Mouse (Mus musculus): Measurements from ENCODE around the gene Flvcr1. TPM values are rescaled to one million over a fixed set of nuclear protein-coding genes. Genes with fewer than 3 reads are reported as not detected.

Gene Flvcr1
- polyA plus RNA-seq, 1 experiment = 5.7 TPM

DNA sequence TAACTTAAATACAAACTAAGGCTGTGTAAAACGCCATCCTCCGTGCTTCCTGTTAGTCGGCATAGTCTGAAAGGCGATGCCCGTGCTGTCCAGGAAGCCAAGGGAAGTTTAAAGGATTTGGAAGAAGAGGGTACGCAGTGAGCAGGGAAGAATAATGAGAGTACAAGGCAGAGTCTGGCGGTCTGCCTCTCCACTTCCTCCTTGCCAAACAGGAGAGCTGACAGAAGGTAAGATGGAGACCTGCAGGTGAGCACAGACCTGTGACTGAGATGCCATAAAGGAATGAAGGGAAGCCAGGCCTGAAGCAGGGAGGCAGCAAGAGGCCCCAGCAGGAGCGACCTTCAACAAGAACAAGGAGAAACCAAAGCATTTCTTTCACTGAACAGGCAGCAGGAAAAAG, 51.8 kb downstream of the Flvcr1 start:
- Histone ChIP-seq H3K27ac (ENCODE audit: control insufficient read depth, insufficient read depth, low read depth, low read length, poor library complexity) (no peak overlapping the region), H3K4me1 (ENCODE audit: control insufficient read depth, insufficient read depth, low read length) (no peaks in the 10 kb centered on the region), H3K4me3 (replicated peaks; ENCODE audit: control insufficient read depth, low read depth, low read length) (no peak overlapping the region)
- 82% methylated on average over 8 of the region's 8 CpGs for WGBS
- TF ChIP-seq POLR2A (IDR thresholded peaks at IDR 0.05; ENCODE audit: borderline replicate concordance, control insufficient read depth, low read depth, low read length) = no peak

DNA sequence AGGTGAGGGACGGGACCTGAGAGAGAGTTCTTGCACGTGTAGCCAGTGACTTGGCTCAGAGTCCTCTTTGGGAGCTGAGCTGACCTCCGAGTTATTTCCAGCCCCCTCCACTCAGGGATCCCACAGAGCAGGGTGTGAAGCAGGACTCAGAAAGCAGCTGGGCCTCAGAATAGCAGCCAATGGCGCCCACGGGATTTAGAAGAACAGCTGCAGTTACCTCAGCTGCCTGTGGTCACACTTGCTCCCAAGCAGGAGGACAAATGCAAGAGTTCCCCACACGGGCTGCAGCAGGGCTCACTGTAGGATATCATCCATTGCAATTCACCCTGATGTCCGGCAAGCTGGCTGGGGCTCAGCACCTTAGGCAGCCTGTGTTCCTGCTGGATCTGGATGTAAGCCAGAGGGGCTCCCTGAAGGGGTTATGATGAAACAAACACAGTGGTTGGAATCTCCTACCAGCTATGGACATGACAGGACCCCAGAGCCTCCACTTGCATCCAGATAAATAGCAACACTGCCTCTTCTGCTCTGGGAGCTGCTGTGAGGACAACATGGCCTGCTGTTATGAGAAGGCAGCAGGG, 53.3 kb downstream of the Flvcr1 start:
- Histone ChIP-seq H3K4me1 (ENCODE audit: control insufficient read depth, insufficient read depth, low read length) (no peaks in the 10 kb centered on the region), H3K27ac (ENCODE audit: control insufficient read depth, insufficient read depth, low read depth, low read length, poor library complexity) (no peak overlapping the region), H3K4me3 (replicated peaks; ENCODE audit: control insufficient read depth, low read depth, low read length) (no peak overlapping the region)
- TF ChIP-seq POLR2A (IDR thresholded peaks at IDR 0.05; ENCODE audit: borderline replicate concordance, control insufficient read depth, low read depth, low read length) = no peak
- no peak for TF ChIP-seq CTCF (IDR thresholded peaks at IDR 0.05; ENCODE audit: control insufficient read depth, insufficient read depth, low read length)
- WGBS = 70% methylated on average over 7 of the region's 7 CpGs

DNA sequence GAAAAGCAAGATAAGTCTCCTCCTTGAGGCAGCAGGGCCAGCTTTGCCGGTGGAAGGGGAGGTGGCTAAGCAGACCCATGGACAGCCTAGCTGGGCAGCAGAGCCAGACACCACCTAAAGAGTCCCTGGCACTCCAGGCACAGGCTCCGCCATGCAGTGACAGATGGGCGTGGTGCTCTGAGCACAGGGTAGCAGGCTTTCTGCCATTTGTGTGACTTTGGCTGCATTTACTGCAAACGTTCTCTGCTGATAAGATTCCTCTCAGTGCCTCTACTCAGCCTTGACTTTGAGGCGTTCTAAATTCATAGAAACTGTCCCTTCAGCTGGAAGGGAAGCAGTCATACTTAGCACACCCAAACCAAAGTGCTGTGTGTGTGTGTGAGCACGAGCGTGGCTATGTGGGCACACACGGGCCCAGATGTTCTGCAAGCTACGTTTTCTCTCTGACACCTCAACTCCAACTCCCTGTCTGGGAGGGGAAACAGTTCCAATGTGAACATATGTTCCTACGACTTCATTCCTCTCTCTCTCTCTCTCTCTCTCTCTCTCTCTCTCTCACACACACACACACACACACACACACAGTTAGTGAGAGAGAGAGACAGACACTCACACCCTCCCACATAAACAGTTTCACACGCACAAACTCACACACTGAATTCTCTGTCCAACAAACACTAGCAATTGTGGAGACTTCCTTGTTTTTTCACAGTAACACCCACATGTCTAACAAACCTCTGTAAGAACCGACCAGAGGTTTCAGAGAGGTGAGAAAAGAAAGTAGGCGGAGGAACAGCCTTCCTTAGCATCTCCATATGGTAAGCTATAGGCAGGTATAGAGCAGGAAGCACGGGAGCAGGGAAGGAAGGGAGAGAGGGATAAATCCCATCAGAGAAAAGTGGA, 54.0 kb downstream of the Flvcr1 start:
- TF ChIP-seq POLR2A (IDR thresholded peaks at IDR 0.05; ENCODE audit: borderline replicate concordance, control insufficient read depth, low read depth, low read length) (no peak), CTCF (IDR thresholded peaks at IDR 0.05; ENCODE audit: control insufficient read depth, insufficient read depth, low read length) (no peak)
- WGBS = 62% methylated on average over 14 of the region's 14 CpGs
- H3K27ac ChIP-seq (ENCODE audit: control insufficient read depth, insufficient read depth, low read depth, low read length, poor library complexity) = no peak overlapping the region
- H3K4me3 ChIP-seq (replicated peaks; ENCODE audit: control insufficient read depth, low read depth, low read length) = no peak overlapping the region
- no peaks in the 10 kb centered on the region for H3K4me1 ChIP-seq (ENCODE audit: control insufficient read depth, insufficient read depth, low read length)

- WGBS = 83% methylated on average over 7 of the region's 7 CpGs
- no peak for TF ChIP-seq POLR2A (IDR thresholded peaks at IDR 0.05; ENCODE audit: borderline replicate concordance, control insufficient read depth, low read depth, low read length)
- TF ChIP-seq CTCF (IDR thresholded peaks at IDR 0.05; ENCODE audit: control insufficient read depth, insufficient read depth, low read length) = no peak
- Histone ChIP-seq H3K27ac (ENCODE audit: control insufficient read depth, insufficient read depth, low read depth, low read length, poor library complexity) (no peak overlapping the region), H3K4me1 (ENCODE audit: control insufficient read depth, insufficient read depth, low read length) (no peaks in the 10 kb centered on the region), H3K4me3 (replicated peaks; ENCODE audit: control insufficient read depth, low read depth, low read length) (no peak overlapping the region)
These were observed 57.9 kb downstream of the Flvcr1 start for GRCm38 (mm10) chr1:190968010-190968409.

DNA sequence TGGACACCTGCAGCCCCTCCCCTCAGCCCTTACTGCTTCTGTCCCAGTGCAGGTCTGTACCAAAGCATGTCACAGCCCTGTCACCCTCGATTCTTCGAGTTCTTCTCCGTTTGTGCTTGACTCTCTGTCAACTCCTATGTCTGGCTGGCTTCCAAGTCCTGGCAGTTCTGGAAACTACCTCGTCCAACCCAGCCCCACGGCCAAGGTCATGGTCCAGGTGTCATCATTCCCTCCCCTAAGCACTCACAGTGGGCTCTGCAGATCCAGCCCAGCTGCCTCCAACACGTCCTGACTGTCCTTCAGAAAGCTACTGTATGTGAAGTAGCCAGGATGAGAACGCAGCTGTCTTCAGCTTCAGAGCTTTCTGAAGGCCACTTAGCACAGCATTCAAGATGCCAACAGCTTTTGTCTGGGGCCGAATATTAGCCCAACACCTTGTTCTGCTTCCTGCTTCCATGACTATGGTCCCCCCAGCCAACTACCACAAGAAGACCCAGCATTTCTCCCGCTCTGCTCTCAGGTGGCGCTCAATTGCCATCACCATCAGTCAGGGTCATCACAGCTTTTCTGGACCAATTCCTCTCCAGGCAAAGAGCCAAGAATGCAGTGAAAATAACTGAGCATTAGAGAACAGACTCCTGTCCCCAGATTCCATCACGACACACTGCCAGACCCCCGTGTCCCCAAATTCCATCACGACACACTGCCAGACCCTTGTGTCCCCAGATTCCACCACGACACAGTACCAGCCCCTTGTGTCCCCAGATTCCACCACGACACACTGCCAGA, 60.8 kb downstream of the Flvcr1 start:
- no peak overlapping the region for H3K27ac ChIP-seq (ENCODE audit: control insufficient read depth, insufficient read depth, low read depth, low read length, poor library complexity)
- H3K4me3 ChIP-seq (replicated peaks; ENCODE audit: control insufficient read depth, low read depth, low read length) = no peak overlapping the region
- TF ChIP-seq POLR2A (IDR thresholded peaks at IDR 0.05; ENCODE audit: borderline replicate concordance, control insufficient read depth, low read depth, low read length) (no peak), CTCF (IDR thresholded peaks at IDR 0.05; ENCODE audit: control insufficient read depth, insufficient read depth, low read length) (no peak)
- 77% methylated on average over 15 of the region's 15 CpGs for WGBS
- no peaks in the 10 kb centered on the region for H3K4me1 ChIP-seq (ENCODE audit: control insufficient read depth, insufficient read depth, low read length)

- WGBS = 90% methylated on average over 3 of the region's 3 CpGs
- Histone ChIP-seq H3K27ac (ENCODE audit: control insufficient read depth, insufficient read depth, low read depth, low read length, poor library complexity) (no peak overlapping the region), H3K4me1 (ENCODE audit: control insufficient read depth, insufficient read depth, low read length) (no peaks in the 10 kb centered on the region), H3K4me3 (replicated peaks; ENCODE audit: control insufficient read depth, low read depth, low read length) (no peak overlapping the region)
- TF ChIP-seq CTCF (IDR thresholded peaks at IDR 0.05; ENCODE audit: control insufficient read depth, insufficient read depth, low read length) (no peak), POLR2A (IDR thresholded peaks at IDR 0.05; ENCODE audit: borderline replicate concordance, control insufficient read depth, low read depth, low read length) (no peak)
These were observed 63.2 kb downstream of the Flvcr1 start for GRCm38 (mm10) chr1:190962760-190963159.

- Histone ChIP-seq H3K4me1 (ENCODE audit: control insufficient read depth, insufficient read depth, low read length) (no peaks in the 10 kb centered on the region), H3K27ac (ENCODE audit: control insufficient read depth, insufficient read depth, low read depth, low read length, poor library complexity) (no peak overlapping the region), H3K4me3 (replicated peaks; ENCODE audit: control insufficient read depth, low read depth, low read length) (no peak overlapping the region)
- TF ChIP-seq CTCF (IDR thresholded peaks at IDR 0.05; ENCODE audit: control insufficient read depth, insufficient read depth, low read length) (no peak), POLR2A (IDR thresholded peaks at IDR 0.05; ENCODE audit: borderline replicate concordance, control insufficient read depth, low read depth, low read length) (no peak)
- WGBS = 52% methylated on average over 5 of the region's 5 CpGs
These were observed 67.1 kb downstream of the Flvcr1 start for GRCm38 (mm10) chr1:190958821-190959220.

Other genes with a start within 250 kb of the Flvcr1 start
- gene Rps6kc1, start 114.4 kb downstream of the Flvcr1 start, polyA plus RNA-seq (2011; ENCODE audit: insufficient read depth, insufficient read length, low replicate concordance, missing spikeins) = 4.9 and 8.9 TPM in 2 replicates
- gene Angel2, start 101.0 kb downstream of the Flvcr1 start, polyA plus RNA-seq (2011; ENCODE audit: insufficient read depth, insufficient read length, low replicate concordance, missing spikeins) = 14.3 and 28.3 TPM in 2 replicates
- gene Vash2, start 46.9 kb downstream of the Flvcr1 start, polyA plus RNA-seq (2011; ENCODE audit: insufficient read depth, insufficient read length, low replicate concordance, missing spikeins) = not detected in 2 replicates
- not detected in 2 replicates for gene Spata45, start 10.5 kb upstream of the Flvcr1 start, polyA plus RNA-seq (2011; ENCODE audit: insufficient read depth, insufficient read length, low replicate concordance, missing spikeins)
- 11.1 and 29.6 TPM in 2 replicates for gene Tatdn3, start 36.8 kb upstream of the Flvcr1 start, polyA plus RNA-seq (2011; ENCODE audit: insufficient read depth, insufficient read length, low replicate concordance, missing spikeins)
- 5.5 and 10.6 TPM in 2 replicates for gene Nsl1, start 36.9 kb upstream of the Flvcr1 start, polyA plus RNA-seq (2011; ENCODE audit: insufficient read depth, insufficient read length, low replicate concordance, missing spikeins)
- 2.9 and 3.8 TPM in 2 replicates for gene Batf3, start 71.7 kb upstream of the Flvcr1 start, polyA plus RNA-seq (2011; ENCODE audit: insufficient read depth, insufficient read length, low replicate concordance, missing spikeins)
- not detected in 2 replicates for gene Fam71a, start 138.7 kb upstream of the Flvcr1 start, polyA plus RNA-seq (2011; ENCODE audit: insufficient read depth, insufficient read length, low replicate concordance, missing spikeins)
- gene Atf3, start 191.9 kb upstream of the Flvcr1 start, polyA plus RNA-seq (2011; ENCODE audit: insufficient read depth, insufficient read length, low replicate concordance, missing spikeins) = 8.4 TPM in 1 of 2 replicates, not detected in the other

Measured in bone marrow, adult 2 months (tissue).